Mouse (Mus musculus) bone marrow, adult 2 months (tissue): ENCODE data around the gene Nebl. TPM values are rescaled to one million over a fixed set of nuclear protein-coding genes. Genes with fewer than 3 reads are reported as not detected.
"Not testable (repeated sequence)": the region's sequence is repeated elsewhere in the genome, so short reads cannot be mapped to it uniquely, and the experiment has no call there.

ENCODE experiments used
- H3K27ac ChIP-seq: fragments of 200-500 bp; 2 replicates; pipeline ENCODE4 v1.5.1; 2012; ENCODE audit warnings: low read depth, mild to moderate bottlenecking, control low read depth, inconsistent platforms, low read length; ENCODE audit not compliant: control insufficient read depth, poor library complexity, insufficient read depth
- H3K4me1 ChIP-seq: fragments of 200-500 bp; 2 replicates; pipeline ENCODE4 v1.6.1; 2011; ENCODE audit warnings: low read length; ENCODE audit not compliant: control insufficient read depth, insufficient read depth
- H3K4me3 ChIP-seq: fragments of 200-500 bp; replicated peaks from 2 replicates; pipeline ENCODE3; 2011; ENCODE audit warnings: mild to moderate bottlenecking, low read depth, low read length, control low read depth; ENCODE audit not compliant: control insufficient read depth
- CTCF ChIP-seq: fragments of 200-500 bp; IDR thresholded peaks from 2 replicates; pipeline ENCODE4 v1.5.1; 2011; ENCODE audit warnings: low read length, control low read depth; ENCODE audit not compliant: control insufficient read depth, insufficient read depth
- POLR2A ChIP-seq: fragments of 200-500 bp; IDR thresholded peaks from 2 replicates; pipeline ENCODE4 v1.6.1; 2011; ENCODE audit warnings: low read depth, mild to moderate bottlenecking, control low read depth, low read length, borderline replicate concordance; ENCODE audit not compliant: control insufficient read depth
- WGBS: fragments of 180-500 bp; shearing (Covaris S2); methylation state at CpG from one replicate; pipeline ENCODE4 v1.1.7; 2018; 5-methylcytosine and 5-hydroxymethylcytosine counted together
- polyA plus RNA-seq: library from polyadenylated mRNA; stranded (reverse); fragments of >200 nt; gene quantifications from 2 replicates; pipeline ENCODE4 v1.2.4, GENCODE M21; 2011; ENCODE audit warnings: low replicate concordance; ENCODE audit not compliant: missing spikeins, insufficient read depth, insufficient read length

Gene Nebl
- polyA plus RNA-seq, 1 experiment, result 2.7 TPM

DNA sequence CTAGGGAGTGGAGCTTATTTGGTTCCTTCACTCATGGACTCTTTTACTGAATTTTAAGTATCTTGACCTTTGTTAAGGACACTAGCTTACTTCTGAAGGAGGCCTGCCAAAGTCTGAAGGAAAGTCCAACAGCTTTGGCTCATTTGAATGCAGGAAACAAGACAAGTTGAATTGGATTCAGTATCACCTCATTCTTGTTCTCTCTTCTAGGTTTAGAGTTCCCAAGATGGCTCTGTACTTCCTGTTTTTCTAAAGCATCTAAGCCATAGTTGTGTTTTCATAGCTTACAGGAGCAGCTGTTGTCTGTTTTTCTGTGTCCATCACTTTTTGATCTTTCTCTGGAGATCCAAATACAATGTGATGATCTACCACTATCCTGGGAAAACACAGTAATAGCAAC, 429.9 kb downstream of the Nebl start:
- Histone ChIP-seq H3K27ac (no peak overlapping the region), H3K4me1 (no peaks in the 10 kb centered on the region), H3K4me3 (no peak overlapping the region)
- no peak for TF ChIP-seq POLR2A
- no peak for TF ChIP-seq CTCF

- 5% methylated on average over 1 of the region's 1 CpGs for WGBS
- TF ChIP-seq CTCF, result no peak
- no peak for TF ChIP-seq POLR2A
- no peaks in the 10 kb centered on the region; the same call in none of the 2 replicates for H3K4me1 ChIP-seq
- H3K4me3 ChIP-seq, result no peak overlapping the region
- H3K27ac ChIP-seq, result no peak overlapping the region
Measured at GRCm38 (mm10) chr2:17297496-17297895, 433.8 kb downstream of the Nebl start.

DNA sequence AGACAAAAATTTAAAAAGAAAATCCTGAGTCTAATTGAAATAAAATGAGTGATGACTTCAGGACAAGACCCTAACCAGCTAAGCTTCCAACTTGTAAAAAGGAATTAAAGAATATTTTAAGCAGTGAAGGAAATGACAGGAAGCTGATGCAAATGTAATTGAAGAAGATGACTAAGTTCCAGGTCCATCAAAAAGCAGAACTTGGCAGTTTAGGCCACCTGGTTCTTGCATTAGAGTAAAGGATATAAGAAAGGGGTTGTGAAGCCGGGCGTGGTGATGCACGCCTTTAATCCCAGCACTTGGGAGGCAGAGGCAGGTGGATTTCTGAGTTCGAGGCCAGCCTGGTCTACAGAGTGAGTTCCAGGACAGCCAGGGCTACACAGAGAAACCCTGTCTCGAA, 436.0 kb downstream of the Nebl start:
- 33% methylated on average over 5 of the region's 5 CpGs for WGBS
- not testable (repeated sequence) for H3K4me1 ChIP-seq, H3K4me3 ChIP-seq, H3K27ac ChIP-seq
